Mouse (Mus musculus): ENCODE measurements at regions not wholly inside any gene's neighbourhood (a gene's known extent, or its start where the extent isn't known, plus 50 kb on each side); places are given as distances from the start of the nearest gene placed in this dataset.

DNA sequence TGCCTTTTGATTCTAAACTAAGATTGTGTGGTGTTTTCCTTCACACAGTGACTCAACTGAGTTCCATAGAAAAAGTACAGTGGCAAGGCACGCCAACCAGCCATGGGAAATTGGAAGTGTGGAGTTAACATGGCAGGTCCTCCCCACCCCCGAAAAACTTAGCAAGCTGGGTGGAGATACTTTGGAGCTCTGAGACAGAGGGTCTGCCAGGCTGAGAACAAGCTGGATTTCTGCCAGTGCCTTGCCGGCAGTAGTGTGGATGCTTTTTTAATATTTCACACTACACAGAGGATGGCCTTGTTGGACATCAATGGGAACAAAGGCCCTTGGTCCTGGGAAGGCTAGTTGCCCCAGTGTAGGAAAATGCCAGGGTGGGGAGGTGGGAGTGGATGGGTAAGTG, 269.0 kb upstream of the Klhl1 start:
- Histone ChIP-seq H3K27me3 (ENCODE audit: control insufficient read depth, insufficient read depth, insufficient read length) (no peaks in the 10 kb centered on the region), H3K36me3 (ENCODE audit: control insufficient read depth, insufficient read depth) (no peaks in the 10 kb centered on the region), H3K79me2 (ENCODE audit: control insufficient read depth, insufficient read depth) (no peaks in the 10 kb centered on the region), H3K79me3 (ENCODE audit: low read depth) (no peaks in the 10 kb centered on the region), H3ac (ENCODE audit: control insufficient read depth, insufficient read length, low read depth) (no peak overlapping the region), H3K4me3 (ENCODE audit: insufficient read depth, poor library complexity, severe bottlenecking) (no peak overlapping the region)
- TF ChIP-seq MYOG (IDR thresholded peaks at IDR 0.05; ENCODE audit: control insufficient read depth, extremely low read depth, insufficient read length) (no peak), MAX (IDR thresholded peaks at IDR 0.05) (no peak), CTCF (IDR thresholded peaks at IDR 0.05; ENCODE audit: control insufficient read depth, insufficient read depth, insufficient read length) (no peak), MYOD1 (IDR thresholded peaks at IDR 0.05; ENCODE audit: control insufficient read depth, insufficient read length, low read depth) (no peak), CEBPB (IDR thresholded peaks at IDR 0.05; ENCODE audit: low read depth) (no peak), USF1 (IDR thresholded peaks at IDR 0.05; ENCODE audit: low read depth) (no peak), FOSL1 (IDR thresholded peaks at IDR 0.05; ENCODE audit: insufficient read depth, low read length, poor library complexity, severe bottlenecking) (no peak)

DNA sequence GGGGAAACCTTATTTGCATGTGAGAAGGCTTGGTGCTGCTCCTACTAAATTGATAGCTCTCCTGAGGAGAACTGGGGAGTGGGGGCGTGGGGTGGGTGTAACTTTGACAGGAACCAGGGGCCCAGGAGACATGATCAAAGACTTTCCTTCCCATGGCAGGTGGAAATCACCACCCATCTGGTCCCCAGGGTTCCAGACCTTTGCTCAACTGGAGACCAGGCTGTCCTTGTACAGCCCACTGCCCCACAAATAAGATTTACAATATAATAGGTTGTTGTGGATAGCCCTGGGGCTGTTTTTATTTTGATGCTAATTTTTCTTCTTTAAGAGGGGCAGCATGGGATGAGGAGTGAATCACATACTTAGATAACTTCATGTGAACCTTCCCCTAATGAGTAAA, 268.4 kb upstream of the Klhl1 start:
- H3K79me2 ChIP-seq (ENCODE audit: control insufficient read depth, insufficient read depth), result no peaks in the 10 kb centered on the region
- H3K27me3 ChIP-seq (ENCODE audit: control insufficient read depth, insufficient read depth, insufficient read length), result no peaks in the 10 kb centered on the region
- no peaks in the 10 kb centered on the region for H3K36me3 ChIP-seq (ENCODE audit: control insufficient read depth, insufficient read depth)
- TF ChIP-seq FOSL1 (IDR thresholded peaks at IDR 0.05; ENCODE audit: insufficient read depth, low read length, poor library complexity, severe bottlenecking), result no peak
- no peak for TF ChIP-seq MYOG (IDR thresholded peaks at IDR 0.05; ENCODE audit: control insufficient read depth, extremely low read depth, insufficient read length)
- TF ChIP-seq CTCF (IDR thresholded peaks at IDR 0.05; ENCODE audit: control insufficient read depth, insufficient read depth, insufficient read length), result no peak
- no peak for TF ChIP-seq CEBPB (IDR thresholded peaks at IDR 0.05; ENCODE audit: low read depth)
- no peak for TF ChIP-seq MAX (IDR thresholded peaks at IDR 0.05)
- no peak for TF ChIP-seq MYOD1 (IDR thresholded peaks at IDR 0.05; ENCODE audit: control insufficient read depth, insufficient read length, low read depth)
- TF ChIP-seq USF1 (IDR thresholded peaks at IDR 0.05; ENCODE audit: low read depth), result no peak
- no peak overlapping the region for H3K4me3 ChIP-seq (ENCODE audit: insufficient read depth, poor library complexity, severe bottlenecking)
- no peak overlapping the region for H3ac ChIP-seq (ENCODE audit: control insufficient read depth, insufficient read length, low read depth)
- no peaks in the 10 kb centered on the region for H3K79me3 ChIP-seq (ENCODE audit: low read depth)

- H3K79me3 ChIP-seq (ENCODE audit: low read depth), result no peaks in the 10 kb centered on the region
- no peak for TF ChIP-seq MAX (IDR thresholded peaks at IDR 0.05)
- TF ChIP-seq MYOG (IDR thresholded peaks at IDR 0.05; ENCODE audit: control insufficient read depth, extremely low read depth, insufficient read length), result no peak
- TF ChIP-seq FOSL1 (IDR thresholded peaks at IDR 0.05; ENCODE audit: insufficient read depth, low read length, poor library complexity, severe bottlenecking), result no peak
- TF ChIP-seq MYOD1 (IDR thresholded peaks at IDR 0.05; ENCODE audit: control insufficient read depth, insufficient read length, low read depth), result no peak
- no peak for TF ChIP-seq CEBPB (IDR thresholded peaks at IDR 0.05; ENCODE audit: low read depth)
- TF ChIP-seq CTCF (IDR thresholded peaks at IDR 0.05; ENCODE audit: control insufficient read depth, insufficient read depth, insufficient read length), result no peak
- TF ChIP-seq USF1 (IDR thresholded peaks at IDR 0.05; ENCODE audit: low read depth), result no peak
- no peaks in the 10 kb centered on the region for H3K36me3 ChIP-seq (ENCODE audit: control insufficient read depth, insufficient read depth)
These were observed 256.9 kb upstream of the Klhl1 start for GRCm38 (mm10) chr14:96775801-96776200.

GRCm38 (mm10) chr14:96760591-96760990, 241.7 kb upstream of the Klhl1 start:
- Histone ChIP-seq H3K27me3 (ENCODE audit: control insufficient read depth, insufficient read depth, insufficient read length) (no peaks in the 10 kb centered on the region), H3K79me3 (ENCODE audit: low read depth) (no peaks in the 10 kb centered on the region), H3K79me2 (ENCODE audit: control insufficient read depth, insufficient read depth) (no peaks in the 10 kb centered on the region), H3K4me3 (ENCODE audit: insufficient read depth, poor library complexity, severe bottlenecking) (no peak overlapping the region), H3K36me3 (ENCODE audit: control insufficient read depth, insufficient read depth) (no peaks in the 10 kb centered on the region), H3ac (ENCODE audit: control insufficient read depth, insufficient read length, low read depth) (no peak overlapping the region)
- TF ChIP-seq MAX (IDR thresholded peaks at IDR 0.05), result no peak
- no peak for TF ChIP-seq MYOD1 (IDR thresholded peaks at IDR 0.05; ENCODE audit: control insufficient read depth, insufficient read length, low read depth)
- TF ChIP-seq MYOG (IDR thresholded peaks at IDR 0.05; ENCODE audit: control insufficient read depth, extremely low read depth, insufficient read length), result no peak
- TF ChIP-seq FOSL1 (IDR thresholded peaks at IDR 0.05; ENCODE audit: insufficient read depth, low read length, poor library complexity, severe bottlenecking), result no peak
- no peak for TF ChIP-seq CTCF (IDR thresholded peaks at IDR 0.05; ENCODE audit: control insufficient read depth, insufficient read depth, insufficient read length)
- TF ChIP-seq CEBPB (IDR thresholded peaks at IDR 0.05; ENCODE audit: low read depth), result no peak
- no peak for TF ChIP-seq USF1 (IDR thresholded peaks at IDR 0.05; ENCODE audit: low read depth)

More at GRCm38 (mm10) chr14:96775801-96776200, 256.9 kb upstream of the Klhl1 start:
- H3K27me3 ChIP-seq (ENCODE audit: control insufficient read depth, insufficient read depth, insufficient read length), result no peaks in the 10 kb centered on the region
- no peak overlapping the region for H3ac ChIP-seq (ENCODE audit: control insufficient read depth, insufficient read length, low read depth)
- H3K79me2 ChIP-seq (ENCODE audit: control insufficient read depth, insufficient read depth), result no peaks in the 10 kb centered on the region
- no peak overlapping the region for H3K4me3 ChIP-seq (ENCODE audit: insufficient read depth, poor library complexity, severe bottlenecking)

DNA sequence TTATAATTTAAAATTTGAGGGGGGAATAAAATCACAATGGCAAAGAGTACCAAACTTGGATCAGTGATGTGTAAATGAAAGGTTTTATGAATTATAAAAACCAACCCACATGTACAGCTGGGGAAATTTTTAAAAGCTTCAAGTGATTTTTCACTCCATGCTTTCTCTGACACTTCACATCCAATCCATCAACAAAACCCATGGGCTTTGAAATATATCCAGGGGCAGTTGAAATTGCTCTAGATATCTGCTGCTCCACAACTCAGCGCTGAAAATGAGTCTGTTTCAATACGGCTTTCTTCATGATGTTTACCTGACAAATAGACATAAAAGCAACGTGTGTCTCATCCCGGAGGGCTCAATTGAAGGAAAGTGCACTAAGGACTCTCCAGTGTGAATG, 214.3 kb upstream of the Klhl1 start:
- H3K4me3 ChIP-seq (ENCODE audit: insufficient read depth, poor library complexity, severe bottlenecking), result no peak overlapping the region
- H3K36me3 ChIP-seq (ENCODE audit: control insufficient read depth, insufficient read depth), result no peaks in the 10 kb centered on the region
- H3K79me2 ChIP-seq (ENCODE audit: control insufficient read depth, insufficient read depth), result no peaks in the 10 kb centered on the region
- TF ChIP-seq MAX (IDR thresholded peaks at IDR 0.05) (no peak), MYOG (IDR thresholded peaks at IDR 0.05; ENCODE audit: control insufficient read depth, extremely low read depth, insufficient read length) (no peak), MYOD1 (IDR thresholded peaks at IDR 0.05; ENCODE audit: control insufficient read depth, insufficient read length, low read depth) (no peak), USF1 (IDR thresholded peaks at IDR 0.05; ENCODE audit: low read depth) (no peak), CEBPB (IDR thresholded peaks at IDR 0.05; ENCODE audit: low read depth) (no peak), FOSL1 (IDR thresholded peaks at IDR 0.05; ENCODE audit: insufficient read depth, low read length, poor library complexity, severe bottlenecking) (no peak), CTCF (IDR thresholded peaks at IDR 0.05; ENCODE audit: control insufficient read depth, insufficient read depth, insufficient read length) (no peak)
- no peak overlapping the region for H3ac ChIP-seq (ENCODE audit: control insufficient read depth, insufficient read length, low read depth)
- no peaks in the 10 kb centered on the region for H3K27me3 ChIP-seq (ENCODE audit: control insufficient read depth, insufficient read depth, insufficient read length)
- no peaks in the 10 kb centered on the region for H3K79me3 ChIP-seq (ENCODE audit: low read depth)

DNA sequence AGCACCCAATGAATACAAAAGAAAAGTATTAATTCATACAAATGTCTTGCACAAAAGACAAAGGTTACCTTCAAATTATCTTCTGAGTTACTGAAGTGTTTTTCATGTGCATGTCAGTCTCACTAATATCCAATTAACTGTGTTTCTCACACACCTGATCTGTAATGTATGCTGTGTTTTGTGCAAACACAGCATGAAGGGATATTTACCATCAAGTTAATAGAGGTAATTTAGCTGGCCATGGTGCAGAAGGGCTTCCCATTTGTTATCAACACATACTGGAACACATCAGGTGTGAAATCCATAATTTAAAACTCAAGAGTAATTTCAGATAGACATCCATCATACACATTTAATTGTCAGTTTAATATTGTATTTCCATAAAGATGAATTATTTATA, 178.2 kb upstream of the Klhl1 start:
- H3K27me3 ChIP-seq (ENCODE audit: control insufficient read depth, insufficient read depth, insufficient read length), result no peaks in the 10 kb centered on the region
- no peak overlapping the region for H3ac ChIP-seq (ENCODE audit: control insufficient read depth, insufficient read length, low read depth)
- H3K79me2 ChIP-seq (ENCODE audit: control insufficient read depth, insufficient read depth), result no peaks in the 10 kb centered on the region
- no peaks in the 10 kb centered on the region for H3K36me3 ChIP-seq (ENCODE audit: control insufficient read depth, insufficient read depth)
- H3K4me3 ChIP-seq (ENCODE audit: insufficient read depth, poor library complexity, severe bottlenecking), result no peak overlapping the region
- no peaks in the 10 kb centered on the region for H3K79me3 ChIP-seq (ENCODE audit: low read depth)
- no peak for TF ChIP-seq MAX (IDR thresholded peaks at IDR 0.05)
- TF ChIP-seq MYOD1 (IDR thresholded peaks at IDR 0.05; ENCODE audit: control insufficient read depth, insufficient read length, low read depth), result no peak
- TF ChIP-seq FOSL1 (IDR thresholded peaks at IDR 0.05; ENCODE audit: insufficient read depth, low read length, poor library complexity, severe bottlenecking), result no peak
- no peak for TF ChIP-seq CEBPB (IDR thresholded peaks at IDR 0.05; ENCODE audit: low read depth)
- no peak for TF ChIP-seq USF1 (IDR thresholded peaks at IDR 0.05; ENCODE audit: low read depth)
- no peak for TF ChIP-seq MYOG (IDR thresholded peaks at IDR 0.05; ENCODE audit: control insufficient read depth, extremely low read depth, insufficient read length)
- TF ChIP-seq CTCF (IDR thresholded peaks at IDR 0.05; ENCODE audit: control insufficient read depth, insufficient read depth, insufficient read length), result no peak

Data from C2C12 (cell line).